In genomic region chr4:6561604-6562357, GRCm38 (mm10) we compare ENCODE assay signal across 8 mouse cellular contexts.
DNase-seq lines count a peak whose midpoint lies in the region; ATAC-seq and TF ChIP-seq lines count a peak whose summit lies in the region.

No protein-coding gene starts in this region.

- no peaks in the 10 kb centered on the region for H3K9me3 ChIP-seq in midbrain, embryonic 11.5 days (ENCODE audit: control insufficient read depth, low read length)
- H3K9me3 ChIP-seq in midbrain, embryonic 10.5 days (replicated peaks) = no peaks in the 10 kb centered on the region
- no peaks in the 10 kb centered on the region for H3K9me3 ChIP-seq in hindbrain, embryonic 14.5 days (ENCODE audit: control insufficient read depth, low read length)
- H3K9me3 ChIP-seq in limb, embryonic 14.5 days (ENCODE audit: control insufficient read depth, low read length) = no peaks in the 10 kb centered on the region
- no peaks in the 10 kb centered on the region for H3K9me3 ChIP-seq in neural tube, embryonic 13.5 days

- in situ Hi-C loops in Patski (cut with MboI; ENCODE audit: low pct_unique_long_range_greater_than_20kb) = loop anchor here (5.0 to 25.0 kb wide), 3 partner anchors 1301 to 1803 kb away; no protein-coding TSS in a partner anchor

- CTCF ChIA-PET in Patski (lab: Charles Lee) = interaction anchor here (0.8 kb wide), 1 partner anchor 13 kb away, joined by 3 read pairs; no protein-coding TSS in a partner anchor

- no peaks in the 10 kb centered on the region for H3K4me1 ChIP-seq in midbrain, embryonic 11.5 days (ENCODE audit: control insufficient read depth, insufficient read depth, low read length)
- H3K4me1 ChIP-seq in midbrain, embryonic 10.5 days = no peaks in the 10 kb centered on the region
- no peaks in the 10 kb centered on the region for H3K4me1 ChIP-seq in hindbrain, embryonic 14.5 days (replicated peaks; ENCODE audit: control insufficient read depth, insufficient read depth, low read length)
- no peaks in the 10 kb centered on the region for H3K4me1 ChIP-seq in limb, embryonic 14.5 days (ENCODE audit: control insufficient read depth, insufficient read depth, low read length)
- no peaks in the 10 kb centered on the region for H3K4me1 ChIP-seq in neural tube, embryonic 13.5 days (replicated peaks)

- DNase-seq in midbrain, embryonic 11.5 days (ENCODE audit: low spot score, missing footprints) = peak; percentile 90
- DNase-seq in midbrain, embryonic 10.5 days (ENCODE audit: low spot score) = no peak
- no peak for DNase-seq in Patski (ENCODE audit: low read depth, low spot score)
- DNase-seq in embryo, embryonic 11.5 days (ENCODE audit: low read depth, low spot score) = peak; percentile 34
- DNase-seq in hindbrain, embryonic 14.5 days (ENCODE audit: low spot score) = peak; percentile 83
- peak; percentile 66 for DNase-seq in limb, embryonic 14.5 days (ENCODE audit: low spot score)
- DNase-seq in urinary bladder, adult 18-20 months (ENCODE audit: low spot score in 2 of 2) = no peak

- H3K27ac ChIP-seq in midbrain, embryonic 11.5 days (ENCODE audit: low read depth, low read length) = no peak overlapping the region
- no peak overlapping the region for H3K27ac ChIP-seq in midbrain, embryonic 10.5 days (replicated peaks)
- no peak overlapping the region for H3K27ac ChIP-seq in hindbrain, embryonic 14.5 days
- H3K27ac ChIP-seq in limb, embryonic 14.5 days (replicated peaks; ENCODE audit: low read depth, low read length) = no peak overlapping the region
- no peak overlapping the region for H3K27ac ChIP-seq in neural tube, embryonic 13.5 days (replicated peaks)

- POLR2A ChIA-PET in Patski (lab: Charles Lee) = no interaction called here

- peak; percentile 74 for ATAC-seq in midbrain, embryonic 11.5 days (ENCODE audit: low FRiP score)
- peak; percentile 54 for ATAC-seq in Patski
- ATAC-seq in hindbrain, embryonic 14.5 days (ENCODE audit: low FRiP score) = peak; percentile 57; the same call in 1 of the 2 replicates
- 0 out of 2 replicates have a peak, but pooled peaks have one; percentile 30 for ATAC-seq in limb, embryonic 14.5 days (ENCODE audit: low FRiP score, low read depth)
- ATAC-seq in neural tube, embryonic 13.5 days (ENCODE audit: low read depth) = peak; percentile 50

- TF ChIP-seq POLR2A in limb, embryonic 14.5 days (IDR thresholded peaks at IDR 0.05; ENCODE audit: borderline replicate concordance, extremely low read depth, insufficient read depth, insufficient read length) = no peak

- H3K4me3 ChIP-seq in midbrain, embryonic 11.5 days (ENCODE audit: low read depth, low read length) = no peak overlapping the region
- H3K4me3 ChIP-seq in midbrain, embryonic 10.5 days = no peak overlapping the region
- no peak overlapping the region for H3K4me3 ChIP-seq in hindbrain, embryonic 14.5 days (replicated peaks; ENCODE audit: low read length)
- H3K4me3 ChIP-seq in limb, embryonic 14.5 days (replicated peaks; ENCODE audit: low read length) = no peak overlapping the region
- H3K4me3 ChIP-seq in neural tube, embryonic 13.5 days = no peak overlapping the region

- H3K36me3 ChIP-seq in midbrain, embryonic 11.5 days (ENCODE audit: control insufficient read depth, insufficient read depth, low read length) = no peaks in the 10 kb centered on the region
- no peaks in the 10 kb centered on the region for H3K36me3 ChIP-seq in midbrain, embryonic 10.5 days
- no peaks in the 10 kb centered on the region for H3K36me3 ChIP-seq in hindbrain, embryonic 14.5 days (replicated peaks; ENCODE audit: control insufficient read depth, insufficient read depth)
- no peaks in the 10 kb centered on the region for H3K36me3 ChIP-seq in limb, embryonic 14.5 days (ENCODE audit: control insufficient read depth, insufficient read depth, low read length)
- no peaks in the 10 kb centered on the region for H3K36me3 ChIP-seq in neural tube, embryonic 13.5 days

- H3K4me2 ChIP-seq in midbrain, embryonic 11.5 days = no peak overlapping the region
- no peak overlapping the region for H3K4me2 ChIP-seq in hindbrain, embryonic 14.5 days (replicated peaks)
- no peak overlapping the region for H3K4me2 ChIP-seq in limb, embryonic 14.5 days (replicated peaks; ENCODE audit: low read depth, low read length, severe bottlenecking)
- no peak overlapping the region for H3K4me2 ChIP-seq in neural tube, embryonic 13.5 days

- H3K9ac ChIP-seq in midbrain, embryonic 11.5 days (ENCODE audit: low read length) = no peak overlapping the region
- no peak overlapping the region for H3K9ac ChIP-seq in hindbrain, embryonic 14.5 days
- H3K9ac ChIP-seq in limb, embryonic 14.5 days (ENCODE audit: low read depth, low read length, severe bottlenecking) = no peak overlapping the region
- no peak overlapping the region for H3K9ac ChIP-seq in neural tube, embryonic 13.5 days

- peak; percentile 53 for TF ChIP-seq CTCF in Patski (IDR thresholded peaks at IDR 0.05)

- WGBS in midbrain, embryonic 11.5 days = 35% methylated on average over 11 of the region's 11 CpGs
- 33% methylated on average over 11 of the region's 11 CpGs for WGBS in midbrain, embryonic 10.5 days
- 35% methylated on average over 11 of the region's 11 CpGs for WGBS in hindbrain, embryonic 14.5 days
- 28% methylated on average over 11 of the region's 11 CpGs for WGBS in limb, embryonic 14.5 days
- 39% methylated on average over 11 of the region's 11 CpGs for WGBS in neural tube, embryonic 13.5 days

- H3K27me3 ChIP-seq in midbrain, embryonic 11.5 days (ENCODE audit: control insufficient read depth, insufficient read depth, low read length) = no peaks in the 10 kb centered on the region
- no peaks in the 10 kb centered on the region for H3K27me3 ChIP-seq in midbrain, embryonic 10.5 days (ENCODE audit: low read depth, poor library complexity, severe bottlenecking)
- H3K27me3 ChIP-seq in Patski = no peaks in the 10 kb centered on the region
- no peaks in the 10 kb centered on the region for H3K27me3 ChIP-seq in hindbrain, embryonic 14.5 days (ENCODE audit: control insufficient read depth, insufficient read depth, low read length)
- H3K27me3 ChIP-seq in limb, embryonic 14.5 days (ENCODE audit: control insufficient read depth, insufficient read depth, low read length) = no peaks in the 10 kb centered on the region
- no peaks in the 10 kb centered on the region for H3K27me3 ChIP-seq in neural tube, embryonic 13.5 days

Comparison
In these comparisons a context has a peak if more than half of its experiments do, and no peak if none do; other contexts are left out.
1. DNase-seq: peak in midbrain, embryonic 11.5 days (single experiment), embryo, embryonic 11.5 days (single experiment), hindbrain, embryonic 14.5 days (single experiment) and limb, embryonic 14.5 days (single experiment); none in midbrain, embryonic 10.5 days (single experiment), Patski (single experiment) and urinary bladder, adult 18-20 months (0 of 2).
2. Peak in every context shown above with its lines, with median percentiles within 50 percentile points of each other: ATAC-seq.